Mouse (Mus musculus): ENCODE data around the gene Tmco5b.

The Tmco5b gene

DNA sequence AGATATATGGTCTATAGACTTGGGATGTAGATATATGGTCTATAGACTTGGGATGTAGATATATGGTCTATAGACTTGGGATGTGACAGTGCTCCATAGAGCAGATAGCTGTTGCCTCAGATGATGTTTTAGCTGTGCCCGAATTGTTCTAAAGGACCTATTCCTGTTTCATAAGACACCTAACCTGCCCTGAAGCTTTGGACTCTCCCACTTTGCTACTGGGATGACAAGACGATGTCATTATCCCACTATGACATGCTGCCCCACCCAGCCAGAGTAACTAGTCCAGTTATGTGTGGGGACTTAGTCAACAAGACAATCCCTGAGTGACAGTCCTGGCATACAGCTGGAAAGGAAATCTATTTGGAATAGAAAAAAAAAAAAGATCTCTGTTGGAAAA lies at the start of gene Tmco5b:
Tmco5b (plus strand) TSS at position 301 of the 400 bp plus-strand sequence.
- no peak for DNase-seq (ENCODE audit: low read depth, low spot score)

DNA sequence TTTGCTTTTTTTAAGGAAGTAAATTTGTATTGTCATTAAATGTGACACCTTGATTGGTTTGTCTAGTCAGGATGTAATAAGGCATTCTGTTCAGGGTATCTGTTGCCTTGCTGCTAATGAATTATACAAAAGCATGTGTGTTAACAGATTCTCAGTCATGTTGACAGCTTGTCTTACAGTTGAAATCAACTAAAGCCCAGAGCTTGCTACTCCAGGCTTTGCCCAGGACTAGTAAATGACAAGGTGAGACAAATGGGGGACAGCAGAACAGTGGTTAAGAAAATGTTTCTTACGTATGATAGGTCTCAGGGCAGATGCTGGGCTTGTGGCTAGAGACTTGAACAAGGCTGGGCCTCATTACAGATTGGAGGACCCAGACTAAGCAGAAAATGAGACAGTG lies 48.5 kb upstream of the Tmco5b start:
- no peak for DNase-seq (ENCODE audit: low read depth, low spot score)

DNA sequence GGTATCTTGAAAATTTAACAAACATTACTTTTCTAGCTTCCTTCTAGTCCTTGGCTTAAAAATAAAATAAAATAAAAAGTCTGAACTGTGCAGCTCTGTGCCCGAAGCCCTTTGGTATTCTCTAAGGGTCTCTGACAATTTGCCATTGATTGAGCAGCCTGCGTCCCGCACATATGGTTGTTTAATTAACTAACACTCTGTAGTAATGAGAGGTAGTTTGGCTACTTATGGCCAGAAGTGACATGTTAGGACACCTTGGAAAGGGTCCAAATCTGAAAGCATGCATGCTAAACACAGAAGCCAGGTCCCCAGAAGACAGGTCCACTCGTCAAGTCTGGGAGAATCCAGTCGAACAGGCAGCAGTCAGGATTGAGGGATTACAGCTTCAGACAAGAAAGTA lies 46.7 kb upstream of the Tmco5b start:
- DNase-seq (ENCODE audit: low read depth, low spot score), result no peak

DNA sequence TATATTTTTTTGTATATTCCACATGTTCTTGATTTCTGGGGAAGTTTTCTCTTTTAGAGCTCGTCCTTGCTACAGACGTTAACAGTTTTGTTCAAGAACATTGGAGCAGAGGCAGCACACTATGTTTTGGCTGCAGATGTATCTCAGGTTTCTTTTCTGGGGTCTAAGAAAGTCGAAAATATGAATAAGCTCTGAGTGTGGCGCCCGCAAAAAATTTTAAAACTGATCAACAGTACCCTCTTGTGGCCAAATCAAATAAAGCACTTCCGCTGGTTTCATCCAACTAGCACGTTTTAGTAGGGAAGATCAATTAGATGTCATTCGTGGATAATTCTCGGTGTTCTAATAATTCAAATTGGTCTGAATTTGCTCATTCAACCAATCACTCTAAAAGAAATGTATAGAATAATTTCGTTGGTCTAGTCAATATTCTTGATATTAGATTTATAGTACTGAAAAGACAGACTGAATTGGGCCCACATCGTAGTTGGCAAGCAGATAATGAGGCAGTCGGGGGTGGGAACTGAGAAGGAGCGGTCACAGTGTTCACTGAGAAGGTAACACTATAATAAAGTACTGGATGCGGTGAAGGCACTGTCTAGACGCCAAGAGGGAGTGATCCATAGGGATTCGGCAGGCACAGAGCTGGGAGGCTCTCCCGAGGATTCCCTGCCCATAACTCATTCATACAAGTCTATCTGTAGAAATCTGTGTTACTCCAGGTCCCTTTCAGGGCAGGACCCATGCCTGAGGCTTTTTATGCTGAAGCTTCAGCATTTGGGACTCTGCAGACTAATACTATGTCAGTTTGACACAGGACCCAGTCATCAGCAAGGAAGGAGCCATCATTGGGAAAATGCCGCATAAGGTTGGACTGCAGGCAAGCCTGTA lies 17.1 kb downstream of the Tmco5b start:
- DNase-seq (ENCODE audit: low read depth, low spot score), result peak; percentile 62

DNA sequence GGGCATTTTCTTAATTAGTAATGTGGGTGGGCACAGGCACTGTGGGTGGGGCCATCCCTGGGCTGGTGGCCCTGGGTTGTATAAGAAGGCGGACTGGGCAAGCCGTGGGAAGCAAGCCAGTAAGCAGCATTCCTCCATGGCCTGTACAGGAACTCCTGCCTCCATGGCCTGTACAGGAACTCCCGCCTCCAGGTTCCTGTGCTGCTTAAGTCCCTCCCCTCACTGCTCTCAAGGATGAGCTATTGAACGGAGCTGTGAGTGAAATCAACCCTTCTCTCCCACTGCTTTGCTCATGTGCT lies 17.7 kb downstream of the Tmco5b start:
- no peak for DNase-seq (ENCODE audit: low read depth, low spot score)

DNA sequence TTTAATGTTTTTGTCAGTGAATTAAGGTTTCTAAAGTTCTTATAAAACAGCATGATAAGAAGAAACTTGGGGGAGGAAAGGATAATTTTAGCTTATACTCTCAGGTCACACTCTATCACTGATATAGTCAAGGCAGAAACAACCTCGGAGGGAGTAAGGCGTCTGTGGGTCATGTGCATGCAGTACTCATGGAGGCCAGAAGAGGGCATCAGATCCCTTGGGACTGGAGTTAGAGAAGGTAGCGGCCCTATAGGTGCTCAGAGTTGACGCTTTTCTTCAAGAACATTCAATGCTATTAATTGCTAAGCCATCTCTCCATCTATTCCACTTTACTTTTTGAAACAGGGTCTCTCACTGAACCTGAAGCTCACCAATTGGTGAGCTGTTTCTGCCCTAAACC lies 19.8 kb downstream of the Tmco5b start:
- DNase-seq (ENCODE audit: low read depth, low spot score), result peak; percentile 87

DNA sequence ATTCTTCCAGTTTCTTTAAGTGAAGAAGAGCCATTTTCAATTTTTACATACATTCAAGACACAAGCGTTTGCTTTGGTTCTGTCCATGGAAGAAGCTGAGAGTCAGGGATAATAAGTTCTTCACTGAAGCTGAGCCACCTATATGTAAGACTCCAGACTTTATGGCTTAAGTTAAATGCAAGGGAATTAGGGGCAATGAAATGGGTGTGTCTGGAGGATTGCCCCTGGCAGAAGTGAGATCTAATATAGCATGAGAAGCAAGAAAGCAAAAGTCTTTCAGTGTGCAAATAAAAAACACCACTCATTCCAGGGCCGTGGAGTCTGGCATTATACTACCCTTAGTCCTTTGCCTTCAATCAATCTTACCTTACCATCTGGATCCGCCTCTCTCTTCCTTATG lies 25.7 kb downstream of the Tmco5b start:
- DNase-seq (ENCODE audit: low read depth, low spot score), result no peak

DNA sequence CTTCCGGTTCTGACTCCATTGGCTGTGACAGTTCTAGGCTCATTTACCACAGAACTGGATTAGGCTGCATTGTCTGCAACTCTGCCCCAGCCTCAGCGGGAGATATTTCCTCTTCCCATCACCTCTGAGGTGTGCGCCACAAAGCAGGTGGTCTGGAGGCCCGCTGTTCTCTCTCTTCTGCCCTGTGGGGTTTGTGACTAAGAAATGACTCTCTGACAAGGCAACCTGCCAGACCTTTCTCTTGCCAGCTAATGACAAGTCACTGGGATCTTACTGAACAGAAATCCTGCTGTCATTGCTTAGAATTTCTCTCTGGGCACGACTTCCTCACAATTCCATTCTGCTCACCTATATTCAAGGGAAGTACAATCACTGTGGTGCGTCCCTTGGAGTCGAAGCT lies 37.5 kb downstream of the Tmco5b start:
- DNase-seq (ENCODE audit: low read depth, low spot score), result peak; percentile 87

DNA sequence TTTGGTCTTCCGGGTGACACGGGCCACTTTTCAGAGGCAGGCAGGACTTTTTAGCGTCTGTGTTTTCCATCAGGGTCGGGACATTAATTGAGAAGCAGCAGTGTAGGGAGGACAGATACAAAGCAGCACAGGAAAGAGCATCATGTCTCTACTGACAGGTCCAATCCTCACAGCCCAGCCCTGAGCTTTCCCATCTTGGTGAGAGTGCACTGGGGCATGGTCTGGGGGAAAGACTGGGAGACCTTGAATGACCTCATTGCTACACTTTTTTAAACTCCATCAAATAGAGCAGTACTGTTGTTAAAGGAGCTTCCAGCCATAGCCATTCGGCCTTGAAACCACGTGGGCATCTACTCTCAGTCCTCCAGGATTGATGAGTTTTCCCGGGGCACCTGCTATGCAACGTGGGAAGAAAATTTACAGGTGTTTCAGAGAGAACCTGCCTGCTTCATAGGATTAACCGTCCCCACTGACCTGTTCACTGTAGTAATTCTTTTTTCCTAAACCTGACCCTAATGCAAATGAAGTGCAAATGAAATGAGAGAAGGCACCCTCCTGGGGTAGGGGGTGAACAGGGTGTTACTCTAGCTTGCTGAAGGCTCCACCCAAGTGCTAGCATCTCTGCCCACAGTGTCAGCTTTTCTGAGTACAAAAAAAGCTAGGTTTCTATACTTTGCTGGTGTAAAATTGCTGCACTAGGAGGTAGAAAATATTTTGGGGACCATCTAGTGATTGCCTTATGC lies 48.4 kb downstream of the Tmco5b start:
- DNase-seq (ENCODE audit: low read depth, low spot score), result no peak

DNA sequence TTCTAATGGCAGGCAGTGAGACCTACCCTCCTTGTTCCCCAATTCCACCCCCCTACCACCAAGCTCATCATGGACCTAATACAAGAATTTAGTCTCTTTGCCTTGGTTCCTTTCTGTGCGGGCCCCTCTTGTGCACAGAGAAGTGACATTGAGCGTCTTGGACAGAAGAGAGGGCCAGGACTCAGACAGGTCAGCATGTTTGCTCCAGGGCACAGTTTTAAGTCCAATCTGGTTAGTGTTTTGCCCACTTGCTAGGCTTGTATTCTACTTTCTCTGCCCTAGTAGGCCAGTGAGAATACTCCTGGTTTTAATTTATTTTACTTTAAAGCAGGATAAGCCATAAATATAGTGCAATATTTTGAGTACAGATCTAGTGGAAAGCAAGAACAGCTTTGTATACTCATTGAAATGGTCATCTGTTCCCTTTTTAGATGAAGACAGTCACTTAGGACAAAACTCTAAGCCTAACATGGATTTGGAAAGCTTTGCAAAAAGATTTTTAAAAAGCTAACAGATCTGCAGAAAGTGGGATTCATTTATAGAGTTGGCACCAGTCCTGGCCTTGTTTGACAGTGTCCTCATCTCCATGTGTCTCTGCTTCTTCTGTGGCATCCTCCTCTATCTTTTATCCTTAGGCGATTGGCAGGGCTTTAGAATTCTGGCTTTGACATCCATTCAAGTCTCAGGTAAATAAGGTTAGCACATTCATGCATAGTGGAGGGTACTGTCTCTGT lies 50.2 kb downstream of the Tmco5b start:
- DNase-seq (ENCODE audit: low read depth, low spot score), result peak; percentile 84

DNA sequence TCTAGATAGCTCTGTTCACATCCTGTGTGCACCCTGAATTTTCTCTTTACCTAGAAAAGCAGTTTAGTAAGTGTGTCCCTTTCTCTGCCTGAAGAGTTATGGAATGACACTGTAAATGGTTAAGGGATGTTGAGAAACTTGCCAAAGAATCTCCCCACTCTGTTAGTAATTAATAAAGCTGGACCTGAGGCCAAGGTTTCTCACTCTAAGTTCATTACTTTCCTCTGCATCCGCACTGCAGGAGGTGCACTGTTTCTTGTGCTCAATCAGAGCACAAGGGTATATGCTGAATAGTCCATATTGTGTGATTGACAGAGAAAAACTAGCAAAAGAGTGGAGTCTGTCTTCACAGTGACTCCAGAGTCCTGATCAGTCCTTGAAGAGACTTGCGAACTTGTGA lies 59.0 kb downstream of the Tmco5b start:
- no peak for DNase-seq (ENCODE audit: low read depth, low spot score)

Data from brain, adult 2 months (tissue).